Mouse (Mus musculus) lung, postnatal 0 days (tissue): ENCODE measurements around the gene Reck.

Experiments used
- CTCF ChIP-seq: IDR thresholded peaks from 2 replicates; pipeline ENCODE4 v1.5.1; 2016; ENCODE audit warnings: antibody characterized with exemption, mild to moderate bottlenecking
- EP300 ChIP-seq: IDR thresholded peaks from 2 replicates; pipeline ENCODE4 v1.6.1; 2016; ENCODE audit warnings: antibody characterized with exemption, mild to moderate bottlenecking, control low read depth

DNA sequence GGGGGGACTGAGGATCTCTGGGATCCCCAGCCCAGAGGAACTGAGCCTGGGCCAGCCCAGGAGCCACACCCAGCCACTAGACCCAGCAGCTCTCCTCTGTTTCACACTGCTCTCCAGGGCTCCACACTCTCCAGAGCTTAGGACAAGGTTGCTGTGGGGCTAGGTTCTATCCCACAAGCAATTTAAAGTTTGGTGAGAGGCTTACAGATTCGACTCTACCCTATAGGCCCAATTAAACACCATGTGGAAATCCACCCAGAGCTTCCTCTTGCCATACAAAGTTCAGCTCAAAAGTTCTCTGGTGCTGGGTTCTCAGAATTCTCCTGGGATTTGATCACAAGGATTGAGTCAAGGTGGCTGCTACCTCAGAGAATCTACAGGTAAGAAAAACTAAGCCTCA is 35.2 kb upstream of the Reck start, which contains the start of gene Olfr157:
- TF ChIP-seq CTCF = no peak
- TF ChIP-seq EP300 = no peak
